Mouse (Mus musculus): ENCODE measurements at regions not wholly inside any gene's neighbourhood (a gene's known extent, or its start where the extent isn't known, plus 50 kb on each side); places are given as distances from the start of the nearest gene placed in this dataset.

DNA sequence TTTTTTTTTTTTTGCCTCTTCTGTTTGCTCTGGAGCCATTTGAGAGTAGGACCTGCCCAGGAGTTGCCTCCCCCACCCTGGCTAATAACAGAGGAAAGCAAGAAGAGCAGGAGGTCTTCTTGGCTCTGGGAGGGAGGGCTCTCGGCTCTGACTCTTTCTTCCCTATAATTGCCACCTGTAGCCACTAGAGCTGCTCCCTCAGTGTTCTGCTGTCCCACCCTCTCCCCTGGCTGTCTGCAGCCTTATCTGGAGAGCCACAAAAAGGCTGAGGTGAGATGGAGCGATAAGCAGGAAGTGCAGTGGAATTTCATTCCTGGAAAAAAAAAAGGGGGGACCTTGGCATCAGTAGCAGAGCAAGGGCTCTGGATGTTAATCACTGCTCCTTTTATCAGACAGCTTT lies 251.4 kb upstream of the Satb1 start:
- 24% methylated on average over 2 of the region's 2 CpGs for WGBS (ENCODE audit: insufficient replicate concordance)
- H3K9ac ChIP-seq (ENCODE audit: low read depth, low read length), result no peak overlapping the region
- H3K9me3 ChIP-seq (replicated peaks; ENCODE audit: control insufficient read depth, low read length), result no peaks in the 10 kb centered on the region
- no peaks in the 10 kb centered on the region for H3K36me3 ChIP-seq (ENCODE audit: control insufficient read depth, insufficient read depth)
- no peak overlapping the region for H3K4me2 ChIP-seq (ENCODE audit: low read depth, low read length)
- no peak overlapping the region for H3K4me3 ChIP-seq (ENCODE audit: low read depth, low read length)
- ATAC-seq (ENCODE audit: low read depth), result no peak
- H3K27ac ChIP-seq (ENCODE audit: low read length), result no peak overlapping the region
- no peaks in the 10 kb centered on the region for H3K27me3 ChIP-seq (ENCODE audit: control insufficient read depth, insufficient read depth, low read depth, low read length)
- no peaks in the 10 kb centered on the region for H3K4me1 ChIP-seq (ENCODE audit: control insufficient read depth, low read depth, low read length)

DNA sequence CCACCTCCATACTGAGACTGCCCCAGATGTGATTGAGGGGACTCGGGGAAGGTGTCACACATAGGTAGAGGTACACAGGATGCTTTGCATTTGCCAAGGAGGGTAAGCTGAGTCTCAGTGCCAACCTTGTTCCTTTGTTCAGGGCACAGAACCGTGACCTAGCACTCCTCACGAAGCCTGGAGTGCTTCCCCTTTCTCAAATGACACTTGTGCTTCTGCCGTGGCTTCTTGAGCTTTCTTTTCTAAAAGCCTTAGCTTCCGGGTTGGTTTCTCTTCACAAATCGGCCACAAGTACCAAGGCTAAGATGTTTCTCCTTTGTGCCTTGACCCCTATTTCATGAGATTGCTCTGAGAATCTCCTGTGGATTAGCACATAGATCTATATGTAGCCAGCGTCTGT lies 246.2 kb upstream of the Satb1 start:
- H3K4me2 ChIP-seq (ENCODE audit: low read depth, low read length), result no peak overlapping the region
- H3K27me3 ChIP-seq (ENCODE audit: control insufficient read depth, insufficient read depth, low read depth, low read length), result no peaks in the 10 kb centered on the region
- H3K9me3 ChIP-seq (replicated peaks; ENCODE audit: control insufficient read depth, low read length), result no peaks in the 10 kb centered on the region
- no peaks in the 10 kb centered on the region for H3K36me3 ChIP-seq (ENCODE audit: control insufficient read depth, insufficient read depth)
- WGBS (ENCODE audit: insufficient replicate concordance), result 46% methylated on average over 7 of the region's 7 CpGs
- H3K9ac ChIP-seq (ENCODE audit: low read depth, low read length), result no peak overlapping the region
- no peaks in the 10 kb centered on the region for H3K4me1 ChIP-seq (ENCODE audit: control insufficient read depth, low read depth, low read length)
- no peak overlapping the region for H3K4me3 ChIP-seq (ENCODE audit: low read depth, low read length)
- no peak for ATAC-seq (ENCODE audit: low read depth)
- no peak overlapping the region for H3K27ac ChIP-seq (ENCODE audit: low read length)

DNA sequence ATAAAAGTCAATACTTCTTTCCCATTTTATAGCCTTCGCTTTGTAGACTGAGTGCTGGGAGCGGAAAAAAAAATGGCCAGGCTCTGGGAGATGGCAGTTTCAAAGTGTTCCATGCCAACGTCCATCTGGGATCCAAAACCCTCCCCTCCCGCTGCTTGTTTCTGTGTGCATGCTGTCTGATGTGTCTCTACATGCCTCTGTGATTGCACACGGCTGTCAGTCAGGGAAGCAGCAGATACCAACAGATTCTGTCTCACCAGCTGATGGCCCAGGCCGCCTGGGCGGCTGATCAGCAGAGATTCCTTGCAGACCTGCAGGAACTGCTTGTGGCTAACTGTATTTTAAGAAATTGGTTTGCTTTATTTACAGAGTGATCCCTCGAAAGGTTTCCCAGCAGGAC lies 245.4 kb upstream of the Satb1 start:
- ATAC-seq (ENCODE audit: low read depth), result no peak
- H3K36me3 ChIP-seq (ENCODE audit: control insufficient read depth, insufficient read depth), result no peaks in the 10 kb centered on the region
- no peak overlapping the region for H3K4me3 ChIP-seq (ENCODE audit: low read depth, low read length)
- no peak overlapping the region for H3K4me2 ChIP-seq (ENCODE audit: low read depth, low read length)
- no peak overlapping the region for H3K27ac ChIP-seq (ENCODE audit: low read length)
- no peak overlapping the region for H3K9ac ChIP-seq (ENCODE audit: low read depth, low read length)
- H3K27me3 ChIP-seq (ENCODE audit: control insufficient read depth, insufficient read depth, low read depth, low read length), result no peaks in the 10 kb centered on the region
- H3K4me1 ChIP-seq (ENCODE audit: control insufficient read depth, low read depth, low read length), result no peaks in the 10 kb centered on the region
- WGBS (ENCODE audit: insufficient replicate concordance), result 64% methylated on average over 8 of the region's 8 CpGs
- H3K9me3 ChIP-seq (replicated peaks; ENCODE audit: control insufficient read depth, low read length), result no peaks in the 10 kb centered on the region

DNA sequence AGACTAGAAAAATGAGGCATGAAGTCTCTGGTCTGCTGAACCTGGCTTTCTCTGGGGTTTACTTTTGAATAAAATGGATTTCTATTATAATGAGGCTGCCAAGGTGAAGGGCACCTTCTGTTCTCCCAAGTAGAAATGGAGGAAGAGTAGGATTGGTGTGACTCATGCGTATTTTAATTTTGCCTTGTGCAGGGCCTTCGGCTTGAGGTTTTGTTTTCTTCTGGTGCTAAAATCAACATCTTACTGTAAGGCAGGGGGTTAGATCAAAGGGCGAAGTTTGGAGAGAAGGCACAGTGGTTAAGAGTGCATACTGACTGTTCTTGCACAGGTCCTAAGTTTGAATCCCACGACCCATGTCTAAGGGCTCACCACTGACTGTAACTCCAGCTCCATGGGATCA lies 244.9 kb upstream of the Satb1 start:
- no peaks in the 10 kb centered on the region for H3K9me3 ChIP-seq (replicated peaks; ENCODE audit: control insufficient read depth, low read length)
- H3K4me2 ChIP-seq (ENCODE audit: low read depth, low read length), result no peak overlapping the region
- no peaks in the 10 kb centered on the region for H3K4me1 ChIP-seq (ENCODE audit: control insufficient read depth, low read depth, low read length)
- 69% methylated on average over 4 of the region's 4 CpGs for WGBS (ENCODE audit: insufficient replicate concordance)
- no peaks in the 10 kb centered on the region for H3K36me3 ChIP-seq (ENCODE audit: control insufficient read depth, insufficient read depth)
- no peak for ATAC-seq (ENCODE audit: low read depth)
- no peak overlapping the region for H3K4me3 ChIP-seq (ENCODE audit: low read depth, low read length)
- no peak overlapping the region for H3K27ac ChIP-seq (ENCODE audit: low read length)
- H3K27me3 ChIP-seq (ENCODE audit: control insufficient read depth, insufficient read depth, low read depth, low read length), result no peaks in the 10 kb centered on the region
- no peak overlapping the region for H3K9ac ChIP-seq (ENCODE audit: low read depth, low read length)

DNA sequence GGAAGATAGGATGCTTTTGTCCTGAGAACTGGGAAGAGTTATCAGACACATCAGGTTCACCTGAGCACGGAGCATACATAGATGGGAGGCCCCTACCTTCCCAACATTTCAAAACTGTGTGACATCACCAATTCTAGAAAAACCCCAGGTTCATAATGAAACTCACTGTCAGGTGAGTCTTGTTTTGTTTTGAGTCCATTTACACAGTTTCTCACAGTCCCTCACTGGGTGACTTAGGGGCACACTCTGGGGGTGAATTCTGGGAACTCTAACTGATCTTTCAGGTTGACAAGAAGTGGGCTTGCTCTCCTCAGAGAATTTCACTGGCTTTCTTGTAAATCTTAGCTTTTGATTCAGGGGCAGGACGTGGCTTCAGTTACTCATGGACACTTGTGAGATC lies 243.7 kb upstream of the Satb1 start:
- no peaks in the 10 kb centered on the region for H3K4me1 ChIP-seq (ENCODE audit: control insufficient read depth, low read depth, low read length)
- no peak overlapping the region for H3K27ac ChIP-seq (ENCODE audit: low read length)
- H3K4me3 ChIP-seq (ENCODE audit: low read depth, low read length), result no peak overlapping the region
- no peak for ATAC-seq (ENCODE audit: low read depth)
- no peak overlapping the region for H3K4me2 ChIP-seq (ENCODE audit: low read depth, low read length)
- no peaks in the 10 kb centered on the region for H3K27me3 ChIP-seq (ENCODE audit: control insufficient read depth, insufficient read depth, low read depth, low read length)
- no peaks in the 10 kb centered on the region for H3K9me3 ChIP-seq (replicated peaks; ENCODE audit: control insufficient read depth, low read length)
- H3K9ac ChIP-seq (ENCODE audit: low read depth, low read length), result no peak overlapping the region
- WGBS (ENCODE audit: insufficient replicate concordance), result 44% methylated on average over 2 of the region's 2 CpGs
- no peaks in the 10 kb centered on the region for H3K36me3 ChIP-seq (ENCODE audit: control insufficient read depth, insufficient read depth)

DNA sequence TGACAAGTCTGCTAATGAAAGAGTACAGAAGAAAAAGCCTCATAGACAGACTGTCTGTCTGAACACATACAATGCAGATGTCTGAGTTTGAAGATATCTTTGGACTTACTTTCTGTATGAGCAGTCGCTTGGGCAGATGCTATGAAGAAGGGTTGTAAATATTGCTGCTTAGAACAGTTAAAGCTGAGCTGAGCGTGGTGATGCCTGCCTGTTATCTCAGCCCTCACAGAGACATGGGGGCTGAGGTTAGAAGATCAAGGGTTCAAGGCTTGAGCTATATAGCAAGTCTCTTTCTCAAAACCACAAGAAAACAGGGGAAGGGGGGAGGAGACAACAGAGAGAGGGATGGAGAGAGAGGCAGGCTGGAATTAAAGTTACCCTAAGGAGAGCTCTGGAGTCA lies 234.6 kb upstream of the Satb1 start:
- H3K9me3 ChIP-seq (replicated peaks; ENCODE audit: control insufficient read depth, low read length), result no peaks in the 10 kb centered on the region; the same call in 1 of the 2 replicates
- H3K27ac ChIP-seq (ENCODE audit: low read length), result no peak overlapping the region
- H3K27me3 ChIP-seq (ENCODE audit: control insufficient read depth, insufficient read depth, low read depth, low read length), result no peaks in the 10 kb centered on the region
- 48% methylated on average over 2 of the region's 2 CpGs for WGBS (ENCODE audit: insufficient replicate concordance)
- no peak overlapping the region for H3K9ac ChIP-seq (ENCODE audit: low read depth, low read length)
- H3K4me1 ChIP-seq (ENCODE audit: control insufficient read depth, low read depth, low read length), result no peaks in the 10 kb centered on the region
- no peak overlapping the region for H3K4me2 ChIP-seq (ENCODE audit: low read depth, low read length)
- ATAC-seq (ENCODE audit: low read depth), result no peak
- H3K36me3 ChIP-seq (ENCODE audit: control insufficient read depth, insufficient read depth), result no peaks in the 10 kb centered on the region
- no peak overlapping the region for H3K4me3 ChIP-seq (ENCODE audit: low read depth, low read length)

DNA sequence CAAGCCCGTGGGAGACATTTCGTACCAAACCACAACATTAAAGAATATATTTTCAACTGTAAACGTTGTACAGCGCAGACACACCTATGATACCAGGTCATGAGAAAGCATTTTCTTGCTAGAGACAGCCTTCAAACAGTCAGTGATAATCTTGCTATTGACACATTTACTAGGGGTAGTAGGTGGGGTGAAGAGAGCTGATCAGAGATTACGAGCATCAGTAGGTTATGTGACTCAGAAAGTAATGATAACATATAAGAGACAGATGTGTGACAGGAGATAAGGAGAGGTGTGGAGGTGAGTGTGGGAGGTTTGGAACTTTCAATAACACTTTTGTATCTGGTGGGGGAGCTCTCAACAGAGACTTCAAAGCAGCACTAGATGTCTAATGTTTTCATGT lies 231.5 kb upstream of the Satb1 start:
- H3K4me3 ChIP-seq (ENCODE audit: low read depth, low read length), result no peak overlapping the region
- H3K4me1 ChIP-seq (ENCODE audit: control insufficient read depth, low read depth, low read length), result no peaks in the 10 kb centered on the region
- no peaks in the 10 kb centered on the region; the same call in 1 of the 2 replicates for H3K9me3 ChIP-seq (replicated peaks; ENCODE audit: control insufficient read depth, low read length)
- H3K36me3 ChIP-seq (ENCODE audit: control insufficient read depth, insufficient read depth), result no peaks in the 10 kb centered on the region
- no peak overlapping the region for H3K27ac ChIP-seq (ENCODE audit: low read length)
- no peak overlapping the region for H3K4me2 ChIP-seq (ENCODE audit: low read depth, low read length)
- H3K27me3 ChIP-seq (ENCODE audit: control insufficient read depth, insufficient read depth, low read depth, low read length), result no peaks in the 10 kb centered on the region
- H3K9ac ChIP-seq (ENCODE audit: low read depth, low read length), result no peak overlapping the region
- no peak for ATAC-seq (ENCODE audit: low read depth)
- WGBS (ENCODE audit: insufficient replicate concordance), result 63% methylated on average over 5 of the region's 5 CpGs

DNA sequence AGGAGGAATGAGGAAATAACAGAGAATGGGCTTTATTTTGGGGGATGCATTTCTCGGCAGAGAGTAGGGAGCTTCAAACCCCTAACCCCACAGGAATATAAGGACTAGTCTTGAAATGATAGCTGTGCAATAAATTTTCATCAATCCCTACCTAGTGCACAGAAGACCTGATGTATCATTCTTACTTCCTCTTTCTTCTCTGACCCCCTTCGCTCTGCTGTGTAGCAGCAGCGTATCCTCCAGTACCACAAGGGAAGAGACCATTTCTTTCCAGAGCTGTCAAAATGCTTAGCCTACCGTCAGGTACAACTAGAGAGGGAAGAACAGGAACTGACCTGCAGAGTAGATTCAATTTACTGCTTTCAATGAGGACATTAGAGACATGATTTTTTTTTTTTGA lies 230.0 kb upstream of the Satb1 start:
- Histone ChIP-seq H3K27ac (ENCODE audit: low read length) (no peak overlapping the region), H3K36me3 (ENCODE audit: control insufficient read depth, insufficient read depth) (no peaks in the 10 kb centered on the region), H3K4me2 (ENCODE audit: low read depth, low read length) (no peak overlapping the region), H3K4me1 (ENCODE audit: control insufficient read depth, low read depth, low read length) (no peaks in the 10 kb centered on the region), H3K9me3 (replicated peaks; ENCODE audit: control insufficient read depth, low read length) (no peaks in the 10 kb centered on the region; the same call in 1 of the 2 replicates), H3K27me3 (ENCODE audit: control insufficient read depth, insufficient read depth, low read depth, low read length) (no peaks in the 10 kb centered on the region), H3K4me3 (ENCODE audit: low read depth, low read length) (no peak overlapping the region), H3K9ac (ENCODE audit: low read depth, low read length) (no peak overlapping the region)
- ATAC-seq (ENCODE audit: low read depth), result no peak
- WGBS (ENCODE audit: insufficient replicate concordance), result 38% methylated on average over 4 of the region's 4 CpGs

DNA sequence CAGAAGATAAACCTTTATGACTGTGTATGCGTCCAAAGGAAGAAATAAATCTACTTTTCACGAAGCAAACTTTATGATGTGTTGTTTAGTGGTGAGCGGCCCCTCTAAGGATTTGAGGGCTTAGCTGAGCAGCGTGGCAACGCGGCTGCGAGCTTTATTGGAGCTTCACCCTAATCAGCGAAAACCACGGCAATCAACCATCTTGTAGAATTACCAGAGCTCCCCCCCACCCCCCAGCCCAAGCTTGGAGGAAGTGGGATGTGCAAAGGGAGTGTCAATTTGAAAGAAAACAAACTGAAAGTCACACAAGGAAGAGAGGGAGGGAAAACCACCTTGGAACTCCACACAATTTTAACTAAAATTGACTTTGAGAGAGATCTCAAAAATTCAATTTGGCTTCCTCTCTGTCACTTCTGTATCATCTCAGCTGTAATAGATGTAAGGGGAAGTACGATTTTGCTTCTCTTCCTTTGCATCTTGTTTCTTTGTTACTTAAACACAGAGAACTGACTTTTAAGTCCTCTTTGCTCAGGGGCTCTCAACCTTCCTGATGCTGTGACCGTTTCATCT lies 229.1 kb upstream of the Satb1 start:
- 47% methylated on average over 11 of the region's 11 CpGs for WGBS (ENCODE audit: insufficient replicate concordance)
- no peak for ATAC-seq (ENCODE audit: low read depth)
- no peak overlapping the region for H3K4me3 ChIP-seq (ENCODE audit: low read depth, low read length)
- H3K27me3 ChIP-seq (ENCODE audit: control insufficient read depth, insufficient read depth, low read depth, low read length), result no peaks in the 10 kb centered on the region
- no peaks in the 10 kb centered on the region for H3K36me3 ChIP-seq (ENCODE audit: control insufficient read depth, insufficient read depth)
- no peaks in the 10 kb centered on the region; the same call in 1 of the 2 replicates for H3K9me3 ChIP-seq (replicated peaks; ENCODE audit: control insufficient read depth, low read length)
- no peak overlapping the region for H3K4me2 ChIP-seq (ENCODE audit: low read depth, low read length)
- H3K4me1 ChIP-seq (ENCODE audit: control insufficient read depth, low read depth, low read length), result no peaks in the 10 kb centered on the region
- no peak overlapping the region for H3K9ac ChIP-seq (ENCODE audit: low read depth, low read length)
- no peak overlapping the region for H3K27ac ChIP-seq (ENCODE audit: low read length)
